Mouse (Mus musculus) heart, adult 2 months (tissue): ENCODE measurements at regions not wholly inside any gene's neighbourhood (a gene's known extent, or its start where the extent isn't known, plus 50 kb on each side); places are given as distances from the start of the nearest gene placed in this dataset.

ENCODE experiments used
- CTCF ChIP-seq: fragments of 200-600 bp; IDR thresholded peaks from 2 replicates; pipeline ENCODE4 v1.8.1; 2022; ENCODE audit warnings: antibody characterized with exemption, mild to moderate bottlenecking, moderate library complexity
- EP300 ChIP-seq: fragments of 200-500 bp; IDR thresholded peaks from 2 replicates; pipeline ENCODE4 v1.6.1; 2011; ENCODE audit warnings: low read depth, low read length, control low read depth; ENCODE audit not compliant: insufficient read depth

DNA sequence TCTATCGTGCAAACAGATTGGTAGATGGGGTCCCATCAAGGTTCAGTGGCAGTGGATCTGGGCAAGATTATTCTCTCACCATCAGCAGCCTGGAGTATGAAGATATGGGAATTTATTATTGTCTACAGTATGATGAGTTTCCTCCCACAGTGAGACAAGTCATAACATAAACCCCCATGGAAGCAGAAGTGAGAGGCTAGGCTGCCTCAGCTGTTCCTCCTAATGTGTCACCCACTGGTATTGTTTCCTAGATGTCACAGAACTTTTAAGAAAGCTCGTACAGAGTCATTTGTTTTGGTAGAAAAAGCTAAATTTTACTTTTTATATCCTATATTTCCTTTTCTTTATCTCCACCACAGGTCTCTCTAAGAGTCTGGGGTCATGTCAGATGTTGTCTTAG lies 721.1 kb upstream of the Tacstd2 start:
- TF ChIP-seq CTCF (no peak), EP300 (no peak)
